Mouse (Mus musculus) lung, postnatal 10 days (tissue): ENCODE measurements around the gene Hnrnpm.
"Not testable (repeated sequence)": the region's sequence is repeated elsewhere in the genome, so short reads cannot be mapped to it uniquely, and the experiment has no call there.

Experiments used
- DNase-seq: peaks from one replicate; pipeline ENCODE4 v3.0.0; 2021

Gene Hnrnpm

DNA sequence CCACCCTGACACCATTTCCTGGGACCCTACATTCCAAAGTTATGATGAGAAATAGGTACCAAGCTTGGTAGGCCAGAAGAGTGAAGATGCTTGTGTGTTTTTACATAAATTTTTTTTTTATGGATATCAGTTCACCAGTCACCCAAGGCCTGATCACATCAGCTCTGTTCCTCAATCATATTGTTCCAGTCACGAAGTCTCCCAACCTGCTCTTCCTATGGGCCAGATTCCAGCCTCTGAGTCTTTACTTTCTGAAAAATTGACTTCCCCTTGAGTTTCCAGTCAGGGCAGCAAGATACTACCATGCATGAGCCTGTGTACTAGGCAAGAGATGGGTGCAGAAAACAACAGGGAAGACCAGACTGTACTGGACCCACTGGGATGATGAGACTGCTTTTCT lies at the start of gene Hnrnpm:
TSS of gene Hnrnpm (minus strand) at position 101 of the 400 bp plus-strand sequence.
- no peak for DNase-seq

- DNase-seq = not testable (repeated sequence)
Observed at GRCm38 (mm10) chr17:33733526-33733925, 46.9 kb upstream of the Hnrnpm start.

DNA sequence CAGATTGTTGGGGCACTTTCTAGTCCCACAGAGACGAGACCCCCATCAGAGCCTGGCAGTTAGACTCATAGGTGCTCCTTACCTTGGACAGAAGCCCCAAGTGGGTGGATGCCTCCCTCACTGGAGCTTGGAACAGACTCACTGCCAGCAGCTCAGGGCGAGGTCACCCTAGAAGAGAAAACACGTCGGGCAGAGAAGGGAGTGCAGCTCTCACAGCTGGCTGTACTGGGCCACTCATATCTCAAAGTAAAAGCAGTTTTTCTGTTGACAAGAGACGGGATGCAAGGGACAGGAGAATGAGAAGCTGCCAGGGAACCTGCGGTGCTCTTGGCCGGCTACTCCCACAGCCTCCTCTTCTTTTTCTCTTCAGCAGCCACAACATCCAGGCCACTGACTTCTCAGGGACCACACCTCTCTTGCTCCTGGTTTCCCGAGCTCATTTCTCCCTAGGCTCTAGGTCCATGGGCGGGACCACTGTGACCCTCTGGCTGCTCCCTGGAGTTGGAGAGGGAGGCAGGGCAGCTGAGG lies 46.0 kb upstream of the Hnrnpm start:
- DNase-seq = not testable (repeated sequence)

DNA sequence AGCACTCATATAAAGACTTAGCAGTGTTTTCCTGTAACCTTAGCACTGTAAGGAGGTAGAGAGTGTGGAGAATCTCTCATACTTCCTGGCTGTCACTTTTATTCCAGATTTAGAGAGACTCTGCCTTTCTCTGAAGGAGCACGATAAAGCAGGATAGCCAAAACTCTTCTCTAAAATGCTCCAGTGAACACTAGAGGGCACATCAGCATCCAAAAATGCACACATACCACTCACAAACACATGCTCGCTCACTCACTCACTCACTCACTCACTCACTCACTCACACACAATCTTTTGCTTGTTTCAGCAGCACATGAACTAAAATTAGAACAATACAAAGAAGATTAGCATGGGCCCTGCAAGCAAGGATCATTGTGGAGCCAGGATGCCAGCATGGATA lies 42.6 kb upstream of the Hnrnpm start:
- DNase-seq = peak; percentile 53

- no peak for DNase-seq
Observed at GRCm38 (mm10) chr17:33728396-33728795, 41.7 kb upstream of the Hnrnpm start.

DNA sequence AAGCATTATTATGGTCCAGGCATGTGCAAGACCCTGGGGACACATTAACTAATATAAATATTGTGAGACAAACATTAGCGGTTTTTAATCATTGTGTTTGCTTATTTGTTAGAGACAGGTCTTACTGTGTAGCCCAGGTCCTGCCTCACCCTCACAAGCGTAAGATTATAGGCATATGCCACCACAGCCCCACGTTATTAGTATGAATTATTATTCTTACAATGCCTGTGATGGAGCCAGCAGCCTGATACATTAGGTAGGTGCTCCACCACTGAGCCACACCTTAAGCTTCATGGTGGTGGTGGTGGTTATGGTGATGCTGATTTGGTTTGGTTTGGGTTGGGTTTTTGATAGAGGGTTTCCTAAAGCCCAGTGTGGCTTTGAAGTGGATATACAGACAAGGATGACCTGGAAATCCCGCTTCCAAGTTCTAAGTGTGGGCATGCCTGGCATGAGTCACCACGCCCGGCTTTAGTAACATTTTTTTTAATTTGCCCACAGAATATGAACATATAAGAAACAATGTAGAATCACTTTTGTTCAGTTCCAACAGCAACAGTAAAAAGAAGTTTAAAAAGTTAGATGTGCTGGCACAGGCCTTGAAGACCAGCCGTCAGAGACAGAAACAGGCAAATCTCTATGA lies 33.2 kb upstream of the Hnrnpm start:
- DNase-seq = no peak

DNA sequence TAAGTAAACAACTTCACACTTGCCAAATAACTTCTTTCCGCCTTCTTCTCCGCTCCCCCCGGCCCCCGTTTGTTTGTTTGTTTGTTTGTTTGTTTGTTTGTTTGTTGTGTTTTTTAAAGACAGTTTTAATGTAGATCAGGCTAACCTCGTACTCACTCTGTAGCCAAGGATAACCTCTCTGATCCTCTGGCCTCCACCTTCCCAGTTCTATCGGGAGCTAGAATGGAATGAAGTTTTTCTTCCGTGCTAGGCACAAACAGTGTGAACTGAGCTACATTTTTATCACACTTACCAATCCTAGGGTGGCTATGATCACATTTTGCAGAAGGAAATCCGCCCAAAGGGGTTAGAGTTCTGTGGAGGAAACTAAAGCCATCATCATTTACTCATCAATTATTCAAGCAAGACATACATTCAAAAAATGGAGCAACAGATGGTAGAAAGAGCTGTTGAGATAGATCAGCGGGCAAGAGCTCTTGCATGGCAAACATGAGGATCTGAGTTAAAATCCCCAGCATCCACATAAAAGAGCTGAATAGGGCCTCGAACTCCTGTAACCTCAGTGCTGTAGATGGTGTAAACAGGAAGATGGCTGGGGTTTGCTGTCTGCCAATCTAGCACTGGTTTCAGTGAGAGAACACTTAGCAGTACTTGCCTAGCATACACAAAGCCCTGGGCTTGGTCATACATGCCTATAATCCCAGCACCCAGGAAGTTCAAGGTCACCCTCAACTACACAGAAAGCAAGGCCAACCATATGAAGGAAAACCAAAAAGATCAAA lies 32.5 kb upstream of the Hnrnpm start:
- DNase-seq = no peak

DNA sequence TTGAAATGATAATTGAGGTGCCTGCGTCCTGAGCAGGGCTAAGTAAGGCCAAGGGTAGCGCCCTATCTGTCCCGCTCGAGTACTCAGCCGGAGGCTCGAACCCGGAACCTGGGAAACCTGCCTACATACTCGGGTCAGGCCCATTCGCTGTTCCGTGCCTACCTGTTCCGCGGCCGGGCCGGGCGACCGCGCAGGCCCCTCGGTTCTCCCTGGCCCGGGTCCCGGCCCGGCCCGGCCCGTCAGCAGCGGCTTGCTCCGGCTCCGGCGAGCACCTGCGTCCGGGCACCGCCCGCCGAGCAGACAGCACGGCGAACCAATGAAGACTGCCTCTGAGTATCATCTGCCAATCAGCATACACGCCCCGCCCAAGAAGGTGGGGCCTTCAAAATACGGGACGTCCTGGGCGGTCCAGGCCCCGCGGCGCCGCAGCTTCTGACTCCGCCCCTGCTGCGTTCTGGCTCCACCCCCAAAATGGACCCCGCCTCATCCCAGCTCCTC lies 31.8 kb upstream of the Hnrnpm start, which contains the start of gene March2:
TSS of gene March2 (minus strand) at position 287 of the 498 bp plus-strand sequence.
- peak; percentile 99 for DNase-seq

- DNase-seq = no peak
Observed at GRCm38 (mm10) chr17:33717982-33718381, 31.3 kb upstream of the Hnrnpm start.

GRCm38 (mm10) chr17:33717246-33717645 lies 30.6 kb upstream of the Hnrnpm start:
- DNase-seq = no peak

DNA sequence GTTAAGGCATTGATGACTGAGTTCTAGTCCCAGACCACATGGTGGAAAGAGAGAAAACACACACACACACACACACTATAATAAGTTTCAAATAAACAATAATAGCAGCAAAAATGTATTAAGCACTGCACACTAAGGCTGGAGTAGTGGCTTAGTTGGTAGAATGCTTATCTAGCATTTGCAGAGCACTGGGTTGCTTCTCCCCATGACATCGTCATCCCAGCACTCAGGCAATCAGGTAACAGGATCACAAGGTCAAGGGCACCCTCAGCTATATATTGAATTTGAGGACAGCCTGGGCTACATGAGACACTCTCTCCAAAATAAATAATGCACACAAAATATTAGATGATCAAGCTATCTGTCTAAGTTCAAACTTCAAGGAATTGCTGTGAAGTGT lies 28.1 kb upstream of the Hnrnpm start:
- no peak for DNase-seq

DNA sequence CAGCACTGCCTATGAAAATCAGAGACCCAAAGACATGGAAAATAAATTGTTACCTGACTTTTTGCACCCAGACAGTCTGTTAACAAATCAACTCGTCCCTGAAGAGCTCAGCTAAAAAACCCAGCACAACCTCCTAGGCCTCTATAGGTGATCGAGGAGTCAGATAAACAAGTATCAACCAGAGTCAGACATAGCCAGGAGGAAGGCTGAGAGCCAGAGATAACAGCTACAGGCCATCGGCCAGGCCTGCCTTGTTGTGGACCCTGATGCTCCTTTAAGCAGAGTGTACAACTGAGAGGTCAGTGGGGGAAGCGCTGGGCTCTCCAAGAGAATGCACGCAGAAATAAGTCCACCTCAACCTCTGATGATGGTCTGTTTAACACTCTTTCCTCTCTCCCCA lies 26.6 kb upstream of the Hnrnpm start:
- no peak for DNase-seq

- DNase-seq = no peak
Observed at GRCm38 (mm10) chr17:33709834-33710233, 23.2 kb upstream of the Hnrnpm start.

GRCm38 (mm10) chr17:33703091-33703490 lies 16.4 kb upstream of the Hnrnpm start:
- DNase-seq = no peak

- DNase-seq = no peak
Observed at GRCm38 (mm10) chr17:33702178-33702577, 15.5 kb upstream of the Hnrnpm start.

DNA sequence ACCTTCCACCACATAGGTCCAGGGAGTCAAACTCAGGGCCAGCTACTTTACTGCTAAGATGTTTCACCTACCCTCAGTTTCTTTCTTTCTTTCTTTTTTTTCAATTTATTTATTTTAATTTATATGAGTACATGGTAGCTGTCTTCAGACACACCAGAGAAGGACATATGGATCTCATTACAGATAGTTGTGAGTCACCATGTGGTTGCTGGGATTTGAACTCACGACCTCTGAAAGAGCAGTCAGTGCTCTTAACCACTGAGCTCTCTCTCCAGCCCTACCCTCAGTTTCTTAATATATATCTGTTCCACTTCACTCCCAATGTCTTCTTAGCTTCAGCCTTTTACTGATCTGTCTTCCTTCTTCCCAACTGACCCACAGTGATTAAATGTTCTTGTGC lies 8.8 kb upstream of the Hnrnpm start:
- DNase-seq = no peak

- peak; percentile 100 for DNase-seq
Observed at GRCm38 (mm10) chr17:33685249-33685653, 1.4 kb downstream of the Hnrnpm start.

DNA sequence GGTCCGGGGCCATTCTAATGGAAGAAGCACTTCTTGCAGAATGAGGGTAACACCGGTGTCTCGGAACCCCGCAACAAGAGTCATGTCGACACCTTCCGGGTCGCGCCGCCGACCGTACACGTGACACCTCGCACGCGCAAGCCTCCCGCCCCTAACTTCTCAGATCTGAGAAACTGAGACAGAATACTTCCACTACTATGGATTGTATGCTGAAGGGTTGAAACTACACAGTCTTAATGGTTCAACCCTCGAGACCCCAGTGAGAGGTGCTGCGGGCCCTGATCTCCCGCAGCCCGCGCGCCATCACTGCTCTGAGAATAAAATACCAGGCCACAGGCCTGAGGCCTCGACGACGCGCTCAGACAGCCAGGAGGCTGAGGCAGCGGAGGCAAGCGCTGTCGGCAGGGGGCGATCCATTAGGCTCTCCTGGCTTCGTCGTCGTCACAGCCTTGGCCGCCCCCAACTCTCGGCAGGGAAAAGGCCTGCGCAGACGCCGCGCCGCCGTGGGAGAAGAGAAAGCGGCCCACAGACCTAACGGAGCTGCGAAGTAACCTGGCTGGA lies 1.9 kb downstream of the Hnrnpm start:
- DNase-seq = peak; percentile 76

DNA sequence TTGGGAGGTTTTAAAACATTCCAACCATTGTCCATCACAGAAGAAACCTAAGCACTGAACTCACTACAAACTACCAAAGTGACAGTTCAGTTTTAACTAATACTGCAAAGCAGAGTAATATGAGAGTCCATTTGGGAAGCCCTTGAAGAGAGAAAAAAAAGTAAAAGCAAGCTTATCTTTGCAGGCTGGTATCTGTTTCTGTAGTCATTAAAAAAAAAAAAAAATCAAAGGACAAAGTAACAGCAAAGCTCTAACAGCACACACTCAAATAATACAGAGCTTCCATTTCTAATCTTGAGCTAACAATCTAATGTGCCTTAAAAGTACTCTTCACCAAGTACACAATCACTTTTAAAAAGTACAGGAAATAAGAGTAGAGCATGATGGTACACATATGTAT lies 4.9 kb downstream of the Hnrnpm start:
- no peak for DNase-seq

GRCm38 (mm10) chr17:33678771-33679170 lies 7.9 kb downstream of the Hnrnpm start:
- DNase-seq = no peak

- no peak for DNase-seq
Observed at GRCm38 (mm10) chr17:33676086-33676485, 10.6 kb downstream of the Hnrnpm start.

GRCm38 (mm10) chr17:33675452-33675851 lies 11.2 kb downstream of the Hnrnpm start:
- peak; percentile 32 for DNase-seq

DNA sequence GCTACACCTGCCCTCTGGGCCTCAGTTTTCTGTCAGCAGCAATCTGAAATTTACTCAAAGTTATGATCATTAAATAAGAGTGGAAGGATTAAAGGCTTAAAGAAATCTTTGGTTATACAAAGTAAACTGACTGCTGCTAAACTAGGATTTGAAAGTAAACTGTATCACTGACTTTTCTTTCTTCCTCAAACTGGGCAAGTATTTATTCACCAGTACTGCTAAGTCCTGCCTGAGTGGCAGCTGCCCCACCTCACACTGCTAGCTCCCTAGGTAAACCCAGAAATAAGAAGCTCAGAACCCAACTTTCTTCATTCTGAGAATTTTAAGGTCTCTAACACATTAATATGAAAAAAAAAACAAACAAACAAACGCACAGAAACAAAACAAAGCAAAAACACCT lies 12.8 kb downstream of the Hnrnpm start:
- DNase-seq = no peak

DNA sequence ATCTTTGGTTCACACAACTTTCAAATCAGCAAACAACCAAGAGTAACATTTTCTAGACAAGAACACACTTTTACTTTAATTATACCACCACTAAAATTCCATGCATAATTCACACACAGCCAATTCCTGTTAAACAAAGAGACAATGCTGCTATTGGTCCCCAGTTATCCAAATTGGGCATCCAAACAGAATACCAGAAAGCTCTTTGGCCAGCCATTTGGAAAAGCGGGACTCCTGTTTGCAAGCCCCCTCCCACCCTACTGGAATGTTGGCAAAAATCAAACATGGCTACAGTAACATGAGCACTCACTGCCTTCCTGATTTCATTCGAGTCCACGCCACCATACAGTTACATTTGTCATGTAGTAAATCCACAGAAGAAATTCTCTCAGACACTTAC lies 17.0 kb downstream of the Hnrnpm start:
- DNase-seq = no peak
